Mouse (Mus musculus) CH12.LX (cell line): ENCODE results near the gene Car11. TPM values are rescaled to one million over a fixed set of nuclear protein-coding genes. Genes with fewer than 3 reads are reported as not detected.

Experiments
- DNase-seq: peaks from one replicate; pipeline ENCODE4 v3.0.0-alpha.2; 2013; ENCODE audit errors: extremely low read depth
- H3K27ac ChIP-seq: 2 replicates; pipeline ENCODE4 v1.5.1; 2012; ENCODE audit warnings: low read depth, mild to moderate bottlenecking, control low read depth, moderate library complexity; ENCODE audit not compliant: insufficient read depth
- H3K27me3 ChIP-seq: replicated peaks from 2 replicates; pipeline ENCODE3; 2012; ENCODE audit warnings: inconsistent platforms
- H3K36me3 ChIP-seq, 2 experiments: replicated peaks in 1 of 2; 2 replicates each; pipeline versions ENCODE3 to v1.6.1; 2012; ENCODE audit warnings: inconsistent platforms in 1 of 2, low read length in 1 of 2, mild to moderate bottlenecking in 1 of 2, mixed read lengths in 1 of 2, moderate library complexity in 1 of 2; ENCODE audit not compliant: control insufficient read depth in 1 of 2, insufficient read depth in 1 of 2
- H3K4me1 ChIP-seq, 2 experiments: 2 replicates each; pipeline ENCODE4 v1.6.1; 2012; ENCODE audit warnings: inconsistent platforms in 1 of 2, moderate library complexity in 1 of 2; ENCODE audit not compliant: insufficient read depth in 2 of 2, control insufficient read depth in 1 of 2
- H3K4me2 ChIP-seq: 2 replicates; pipeline ENCODE4 v1.6.1; 2012; ENCODE audit warnings: low read depth, mild to moderate bottlenecking, control low read depth; ENCODE audit not compliant: poor library complexity, insufficient read depth, severe bottlenecking
- H3K4me3 ChIP-seq, 3 experiments: fragments of 150-350 bp in 1 of 3; sonication (generic) in 1 of 3; replicated peaks in 1 of 3; 2 replicates each; pipeline versions ENCODE3 to v1.5.1; 2011 to 2012; ENCODE audit warnings: low read depth in 2 of 3, low read length in 2 of 3, mild to moderate bottlenecking in 2 of 3, moderate library complexity in 2 of 3, control low read depth in 1 of 3, improper control_type of control experiment in 1 of 3, inconsistent platforms in 1 of 3, mixed read lengths in 1 of 3; ENCODE audit not compliant: poor library complexity in 1 of 3
- H3K79me2 ChIP-seq: replicated peaks from 2 replicates; pipeline ENCODE4 v1.6.1; 2012; ENCODE audit warnings: mild to moderate bottlenecking, moderate library complexity; ENCODE audit not compliant: control insufficient read depth, poor library complexity, insufficient read depth, severe bottlenecking; ENCODE audit errors: extremely low read depth
- H3K9ac ChIP-seq: 2 replicates; pipeline ENCODE4 v1.6.1; 2012; ENCODE audit warnings: low read depth, mild to moderate bottlenecking, control low read depth, moderate library complexity; ENCODE audit not compliant: insufficient read depth
- H3K9me3 ChIP-seq: replicated peaks from 2 replicates; pipeline ENCODE3; 2012; ENCODE audit warnings: low read length, inconsistent platforms, mixed read lengths
- BHLHE40 ChIP-seq: IDR thresholded peaks from 2 replicates; pipeline ENCODE4 v1.6.1; 2011; ENCODE audit warnings: mild to moderate bottlenecking, low read depth, low read length, improper control_type of control experiment
- GABPA ChIP-seq: IDR thresholded peaks from 2 replicates; pipeline ENCODE4 v1.6.1; 2012; ENCODE audit warnings: low read depth, low read length, improper control_type of control experiment, inconsistent platforms; ENCODE audit not compliant: insufficient replicate concordance
- HCFC1 ChIP-seq: IDR thresholded peaks from 2 replicates; pipeline ENCODE4 v1.6.1; 2012; ENCODE audit warnings: low read depth, mild to moderate bottlenecking, inconsistent platforms, low read length, improper control_type of control experiment
- IRF4 ChIP-seq: IDR thresholded peaks from 2 replicates; pipeline ENCODE4 v1.6.1; 2014; ENCODE audit warnings: low read depth, mild to moderate bottlenecking, inconsistent platforms, low read length, improper control_type of control experiment
- JUND ChIP-seq: conservative IDR thresholded peaks from 2 replicates; pipeline ENCODE4 v1.6.1; 2011; ENCODE audit warnings: low read depth, low read length, improper control_type of control experiment
- MXI1 ChIP-seq: IDR thresholded peaks from 2 replicates; pipeline ENCODE4 v1.6.1; 2011; ENCODE audit warnings: mild to moderate bottlenecking, low read depth, low read length, improper control_type of control experiment
- NELFE ChIP-seq: IDR thresholded peaks from 2 replicates; pipeline ENCODE4 v1.6.1; 2011; ENCODE audit warnings: low read depth, low read length, improper control_type of control experiment
- RAD21 ChIP-seq: IDR thresholded peaks from 2 replicates; pipeline ENCODE4 v1.6.1; 2011; ENCODE audit warnings: low read depth, mild to moderate bottlenecking, low read length, improper control_type of control experiment, moderate library complexity
- TBP ChIP-seq: conservative IDR thresholded peaks from 2 replicates; pipeline ENCODE4 v1.6.1; 2011; ENCODE audit warnings: low read depth, low read length, improper control_type of control experiment
- UBTF ChIP-seq: IDR thresholded peaks from 2 replicates; pipeline ENCODE4 v1.6.1; 2012; ENCODE audit warnings: low read depth, mild to moderate bottlenecking, inconsistent platforms, low read length, improper control_type of control experiment, moderate library complexity
- ZKSCAN1 ChIP-seq: IDR thresholded peaks from 2 replicates; pipeline ENCODE4 v1.6.1; 2012; ENCODE audit warnings: low read depth, inconsistent platforms, low read length, improper control_type of control experiment, borderline replicate concordance
- ZMIZ1 ChIP-seq: IDR thresholded peaks from 2 replicates; pipeline ENCODE4 v1.6.1; 2012; ENCODE audit warnings: low read depth, mild to moderate bottlenecking, inconsistent platforms, low read length, improper control_type of control experiment
- ZNF384 ChIP-seq: IDR thresholded peaks from 2 replicates; pipeline ENCODE4 v1.6.1; 2012; ENCODE audit warnings: low read depth, low read length, improper control_type of control experiment, inconsistent platforms
- dilution Hi-C: fragments of 300-500 bp; cut with MboI; formaldehyde crosslinking; loops from 2 replicates; pipeline ENCODE4 v1.14.3; 2020; ENCODE audit warnings: low sequenced_read_pairs; ENCODE audit not compliant: extremely low pct_unique_long_range_greater_than_20kb, extremely low pct_ligation_motif_present
- in situ Hi-C: fragments of 300-500 bp; cut with MboI; formaldehyde crosslinking; loops from 3 replicates; pipeline ENCODE4 v1.14.3; 2019; ENCODE audit warnings: low sequenced_read_pairs, low pct_ligation_motif_present, low pct_unique_long_range_greater_than_20kb, mixed read lengths
- polyA plus RNA-seq: library from polyadenylated mRNA; unstranded; fragments of >175 nt; gene quantifications from 2 replicates; pipeline ENCODE4 v1.2.1, GENCODE M21; 2012; ENCODE audit warnings: low read depth; ENCODE audit not compliant: insufficient read length
- total RNA-seq, 2 experiments: library from RNA; depleted of rRNA; stranded (reverse); fragments of 300-350 nt in 1 of 2; fragments of >200 nt in 1 of 2; gene quantifications; 2 replicates each; pipeline ENCODE4 v1.2.3; 2012 to 2014

Gene Car11
- total and polyA plus RNA-seq, 3 experiments = not detected

DNA sequence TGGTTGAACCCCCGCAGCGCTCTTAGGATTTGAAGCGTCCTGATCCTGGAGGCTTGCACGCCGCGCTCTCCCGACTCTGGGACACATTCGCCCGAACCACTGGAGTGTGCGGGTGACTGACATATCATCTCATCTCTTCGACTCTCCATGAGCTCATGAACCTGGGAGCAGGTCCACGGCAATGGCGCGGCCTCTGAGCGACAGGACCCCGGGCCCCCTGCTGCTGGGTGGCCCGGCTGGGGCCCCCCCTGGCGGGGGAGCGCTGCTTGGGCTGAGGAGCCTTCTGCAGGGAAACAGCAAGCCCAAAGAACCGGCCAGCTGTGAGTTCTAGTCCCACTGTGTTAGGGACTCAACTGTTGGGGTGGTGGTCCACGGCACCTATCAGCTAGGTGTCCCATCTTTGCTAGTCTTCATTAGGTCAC, 5.8 kb downstream of the Car11 start:
- dilution Hi-C loops = no loop called here
- H3K27me3 ChIP-seq = no peaks in the 10 kb centered on the region
- H3K36me3 ChIP-seq = peaks cover 3 to 17% of the 10 kb centered on the region in 2 experiments
- in situ Hi-C loops = no loop called here
- H3K4me3 ChIP-seq = peak overlapping the region; percentile 65 to 77 (median 73)
- H3K9ac ChIP-seq = peak overlapping the region; percentile 74
- H3K4me2 ChIP-seq = peak overlapping the region; percentile 99
- no peaks in the 10 kb centered on the region for H3K9me3 ChIP-seq
- TF ChIP-seq MXI1 = peak; percentile 4; the same call in 1 of the 2 replicates
- no peak for TF ChIP-seq GABPA
- no peak for TF ChIP-seq TBP
- TF ChIP-seq BHLHE40 = no peak
- TF ChIP-seq UBTF = no peak
- no peak for TF ChIP-seq JUND
- no peaks in the 10 kb centered on the region for H3K79me2 ChIP-seq
- DNase-seq = no peak
- peaks cover 2 to 60% of the 10 kb centered on the region in 2 experiments; a peak in 3 of 4 replicates for H3K4me1 ChIP-seq
- H3K27ac ChIP-seq = peak overlapping the region; percentile 31; the same call in 1 of the 2 replicates

DNA sequence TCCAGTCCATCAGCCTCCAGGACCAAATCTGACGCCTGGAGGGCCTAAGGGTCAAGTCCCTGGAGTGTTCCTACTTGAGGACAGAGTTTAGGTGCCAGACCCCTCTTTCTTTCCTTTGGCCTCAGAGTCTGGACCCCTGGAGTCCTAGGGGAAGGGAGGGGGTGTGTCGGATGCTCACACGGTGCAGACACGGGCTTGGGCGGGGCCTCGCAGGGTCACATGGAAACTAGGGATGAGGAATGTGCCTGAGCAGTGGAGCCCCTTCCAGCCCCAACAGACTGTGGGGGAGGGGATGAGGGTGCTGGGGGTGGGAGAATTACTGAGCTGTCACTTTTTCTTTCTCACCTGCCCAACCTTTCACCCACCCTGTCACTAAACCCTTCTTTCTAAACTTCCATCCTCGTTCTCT, 6.2 kb downstream of the Car11 start:
- Histone ChIP-seq H3K9ac (peak overlapping the region; percentile 74), H3K4me1 (peaks cover 0 to 55% of the 10 kb centered on the region in 2 experiments; a peak in 2 of 4 replicates), H3K4me3 (peak overlapping the region; percentile 65 to 77 (median 73)), H3K27ac (peak overlapping the region; percentile 31; the same call in 1 of the 2 replicates), H3K4me2 (peak overlapping the region; percentile 99), H3K9me3 (no peaks in the 10 kb centered on the region), H3K27me3 (no peaks in the 10 kb centered on the region), H3K36me3 (peaks cover 7 to 21% of the 10 kb centered on the region in 2 experiments), H3K79me2 (no peaks in the 10 kb centered on the region)
- TF ChIP-seq BHLHE40 (peak; percentile 53; the same call in 1 of the 2 replicates), RAD21 (no peak), IRF4 (no peak), NELFE (no peak), ZMIZ1 (no peak), ZNF384 (no peak), HCFC1 (0 out of 2 replicates have a peak, but pooled peaks have one; percentile 9), MXI1 (peak; percentile 20; the same call in 1 of the 2 replicates), ZKSCAN1 (no peak)
- no peak for DNase-seq
- dilution Hi-C loops (no loop called here), in situ Hi-C loops (no loop called here)
